Mouse (Mus musculus) megakaryocyte-erythroid progenitor cell, adult 5 weeks (primary cell): ENCODE results near the gene Lrp11. TPM values are rescaled to one million over a fixed set of nuclear protein-coding genes. Genes with fewer than 3 reads are reported as not detected.

Experiments used
- polyA plus RNA-seq: library from polyadenylated mRNA; stranded (reverse); fragments of >175 nt; gene quantifications from 2 replicates; pipeline ENCODE4 v1.2.3, GENCODE M21; 2012

Lrp11 gene
- polyA plus RNA-seq: 1.4 and 2.3 TPM in 2 replicates

DNA sequence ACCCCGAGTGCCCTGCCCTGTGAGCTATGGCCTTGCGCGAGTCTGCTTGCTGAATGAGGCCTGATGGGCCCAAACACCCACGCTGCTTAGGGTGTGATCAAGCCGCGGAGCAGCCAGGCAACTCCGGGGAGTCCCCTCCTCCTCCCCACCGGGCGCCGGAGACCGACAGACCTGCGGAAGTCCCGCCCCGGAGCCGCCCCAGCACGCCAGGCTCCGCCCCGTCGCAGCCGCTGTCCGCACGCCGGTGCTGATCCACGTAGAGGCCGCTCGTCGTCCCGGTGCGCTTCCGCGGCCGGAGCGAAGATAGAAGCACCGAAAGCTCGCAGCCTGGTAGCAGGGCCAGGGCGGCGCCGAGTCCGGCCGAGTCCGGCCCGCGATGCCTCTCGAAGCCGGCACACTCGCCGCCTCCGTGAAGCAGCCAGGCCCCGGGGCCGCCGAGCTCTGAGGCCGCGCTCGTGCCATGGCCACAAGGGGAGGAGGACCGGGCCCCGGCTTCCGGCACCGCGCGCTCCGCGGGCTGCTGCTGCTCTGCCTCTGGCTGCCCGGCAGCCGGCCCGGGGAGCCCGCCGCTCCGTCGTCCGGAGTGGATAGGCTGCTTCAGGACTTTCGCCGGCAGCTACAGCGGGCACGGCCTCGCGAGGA is at the start of gene Lrp11:
TSS of gene Lrp11 (plus strand) at position 209 of the 642 bp plus-strand sequence.

DNA sequence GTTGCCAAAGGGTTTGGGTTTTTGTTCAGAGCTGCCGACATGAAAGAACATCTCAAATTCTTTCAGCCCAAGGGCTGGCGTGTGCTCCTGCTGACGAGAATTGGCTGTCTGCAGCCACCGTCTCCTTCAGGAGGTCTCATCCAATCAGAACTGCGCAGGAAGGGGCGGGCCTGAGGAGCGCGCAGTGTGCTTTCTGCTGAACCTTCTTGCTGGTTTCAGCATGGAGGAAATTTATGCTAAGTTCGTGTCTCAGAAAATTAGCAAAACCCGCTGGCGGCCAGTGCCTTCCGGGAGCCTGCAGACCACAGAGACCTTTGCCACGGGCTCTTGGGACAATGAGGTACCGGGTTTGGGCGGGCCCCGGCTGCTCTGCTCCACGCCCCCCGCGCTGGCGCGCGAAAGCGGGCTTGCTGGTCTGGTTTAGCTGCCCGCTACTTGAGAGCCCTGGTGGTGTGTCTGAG is 77.8 kb downstream of the Lrp11 start, which contains the start of gene Nup43:
TSS of gene Nup43 (plus strand) at position 162 of the 461 bp plus-strand sequence.

Other genes starting within 250 kb of the Lrp11 start
- gene Ulbp1, start 116.2 kb upstream of the Lrp11 start, polyA plus RNA-seq: 0.68 and 0.77 TPM in 2 replicates
- gene Nup43, start 77.7 kb downstream of the Lrp11 start, polyA plus RNA-seq: 0.41 and 1.4 TPM in 2 replicates
- gene Pcmt1, start 91.3 kb downstream of the Lrp11 start, polyA plus RNA-seq: 49.7 and 50.1 TPM in 2 replicates
- 5.8 and 8.4 TPM in 2 replicates for gene Lats1, start 91.4 kb downstream of the Lrp11 start, polyA plus RNA-seq
- gene Katna1, start 136.2 kb downstream of the Lrp11 start, polyA plus RNA-seq: 2.2 and 3.6 TPM in 2 replicates
- 18.0 and 18.2 TPM in 2 replicates for gene Ginm1, start 203.0 kb downstream of the Lrp11 start, polyA plus RNA-seq
- gene Ppil4, start 203.1 kb downstream of the Lrp11 start, polyA plus RNA-seq: 2.7 and 5.0 TPM in 2 replicates
- gene Zc3h12d, start 242.7 kb downstream of the Lrp11 start, polyA plus RNA-seq: 0.21 and 0.26 TPM in 2 replicates